Mouse (Mus musculus) limb, embryonic 11.5 days (tissue): ENCODE measurements around the gene Tpk1. TPM values are rescaled to one million over a fixed set of nuclear protein-coding genes. Genes with fewer than 3 reads are reported as not detected.

ENCODE experiments used
- ATAC-seq: fragments of 200-750 bp; cut with Nextera tagmentation; 2 replicates; pipeline ENCODE4 v1.8.0; 2017; ENCODE audit warnings: low read depth; ENCODE audit not compliant: insufficient number of reproducible peaks, low FRiP score, low TSS enrichment
- DNase-seq: peaks from one replicate; pipeline ENCODE4 v3.0.0-alpha.2; 2015; ENCODE audit warnings: low spot score
- H3K27ac ChIP-seq: fragments of 300-500 bp; sonication (generic); replicated peaks from 2 replicates; pipeline ENCODE4 v1.5.1; 2014; ENCODE audit warnings: low read depth, mild to moderate bottlenecking, low read length
- H3K27me3 ChIP-seq: fragments of 300-500 bp; sonication (generic); 2 replicates; pipeline ENCODE4 v1.6.1; 2014; ENCODE audit warnings: mild to moderate bottlenecking, low read length, mixed read lengths; ENCODE audit not compliant: control insufficient read depth, insufficient read depth
- H3K36me3 ChIP-seq: fragments of 300-500 bp; sonication (generic); 2 replicates; pipeline ENCODE4 v1.6.1; 2014; ENCODE audit warnings: mild to moderate bottlenecking, low read length, moderate library complexity, mixed read lengths; ENCODE audit not compliant: control insufficient read depth, insufficient read depth
- H3K4me1 ChIP-seq: fragments of 300-500 bp; sonication (generic); 2 replicates; pipeline ENCODE4 v1.6.1; 2014; ENCODE audit warnings: low read length, mixed read lengths; ENCODE audit not compliant: control insufficient read depth, insufficient read depth
- H3K4me2 ChIP-seq: fragments of 300-500 bp; sonication (generic); 2 replicates; pipeline ENCODE4 v1.6.1; 2014; ENCODE audit warnings: low read depth, mild to moderate bottlenecking, moderate library complexity; ENCODE audit not compliant: severe bottlenecking
- H3K4me3 ChIP-seq: fragments of 300-500 bp; sonication (generic); 2 replicates; pipeline ENCODE4 v1.5.1; 2014; ENCODE audit warnings: low read depth, low read length
- H3K9ac ChIP-seq: fragments of 300-500 bp; sonication (generic); 2 replicates; pipeline ENCODE4 v1.6.1; 2014; ENCODE audit warnings: mild to moderate bottlenecking, low read length
- H3K9me3 ChIP-seq: fragments of 300-500 bp; sonication (generic); 2 replicates; pipeline ENCODE4 v1.6.1; 2016; ENCODE audit warnings: low read length; ENCODE audit not compliant: control insufficient read depth
- WGBS: fragments of 180-500 bp; shearing (Covaris S2); extraction: QIAGEN DNeasy Blood & Tissue Kit; methylation state at CpG from one replicate; pipeline ENCODE4 v1.1.7; 2014; 5-methylcytosine and 5-hydroxymethylcytosine counted together
- polyA plus RNA-seq: library from polyadenylated mRNA; unstranded; fragments of >200 nt; fragmentation: Nextera tagmentation; extraction: Ambion mirVana; gene quantifications from 2 replicates; pipeline ENCODE4 v1.2.1, GENCODE M21; 2014

Tpk1 gene
- polyA plus RNA-seq, 1 experiment from 2014 or later = 7.3 TPM

DNA sequence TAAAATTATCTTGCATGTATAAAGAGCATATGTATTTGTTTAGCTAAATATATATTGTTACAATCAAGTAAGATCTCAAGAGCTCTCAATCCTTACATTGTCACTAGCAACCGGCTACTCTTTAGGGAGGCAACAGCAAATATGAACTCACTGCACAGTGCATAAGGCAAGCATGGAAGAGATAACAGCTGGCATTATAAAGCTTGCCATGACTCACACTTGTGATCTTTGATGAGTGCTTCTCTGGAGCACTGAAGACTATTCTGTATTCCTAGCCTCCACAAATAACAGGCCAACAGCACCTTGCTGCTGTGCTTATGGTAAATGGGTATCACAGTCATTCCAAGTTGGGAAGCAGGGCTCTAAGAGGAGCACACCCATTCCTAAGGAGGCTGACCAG, 98.2 kb downstream of the Tpk1 start:
- Histone ChIP-seq H3K4me3 (no peak overlapping the region), H3K4me1 (no peaks in the 10 kb centered on the region), H3K9me3 (no peaks in the 10 kb centered on the region), H3K4me2 (no peak overlapping the region), H3K36me3 (no peaks in the 10 kb centered on the region), H3K27me3 (no peaks in the 10 kb centered on the region), H3K27ac (no peak overlapping the region), H3K9ac (no peak overlapping the region)
- DNase-seq = no peak
- ATAC-seq = no peak
- WGBS = 85% methylated on average over 1 of the region's 1 CpGs

DNA sequence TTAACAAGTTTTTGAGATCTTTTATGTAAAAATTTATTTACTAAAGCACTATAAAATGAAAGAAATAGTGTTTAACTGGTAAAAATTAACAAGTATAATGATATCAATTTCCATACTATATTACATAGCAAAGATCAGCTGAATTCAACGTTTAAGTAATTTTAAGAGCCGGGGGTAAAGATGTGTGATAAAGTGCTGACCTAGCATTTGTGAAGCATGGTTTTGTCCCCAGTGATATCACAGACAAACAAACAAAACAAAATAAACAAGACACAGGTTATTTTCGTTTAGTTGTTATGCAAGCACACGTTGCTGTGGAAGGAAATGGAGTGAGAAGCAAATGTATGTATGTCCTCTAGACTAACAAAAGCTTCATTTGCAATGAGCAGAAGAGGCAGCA, 103.6 kb downstream of the Tpk1 start:
- Histone ChIP-seq H3K4me3 (no peak overlapping the region), H3K9me3 (no peaks in the 10 kb centered on the region), H3K4me2 (no peak overlapping the region), H3K27me3 (no peaks in the 10 kb centered on the region), H3K4me1 (no peaks in the 10 kb centered on the region), H3K36me3 (no peaks in the 10 kb centered on the region), H3K27ac (no peak overlapping the region), H3K9ac (no peak overlapping the region)
- WGBS = 88% methylated on average over 4 of the region's 4 CpGs
- ATAC-seq (no peak), DNase-seq (no peak)

DNA sequence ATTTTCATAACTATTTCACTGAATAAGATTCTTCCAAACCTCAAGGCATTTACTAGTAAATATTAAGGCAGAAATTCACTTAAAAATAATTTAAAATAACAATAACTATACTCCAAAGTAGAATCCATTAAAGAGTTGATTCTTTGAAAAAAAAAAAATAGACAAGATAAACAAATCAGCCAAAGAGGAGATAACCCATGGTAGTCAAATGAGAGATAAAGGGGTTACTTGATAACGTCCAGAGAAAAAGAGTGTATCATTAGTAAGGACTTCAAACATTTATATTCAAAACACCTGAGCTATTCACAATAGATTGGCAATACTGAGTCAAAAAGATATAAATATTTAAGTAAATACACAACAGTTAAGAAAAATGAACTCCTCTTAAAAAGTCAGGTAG, 114.7 kb downstream of the Tpk1 start:
- ATAC-seq (no peak), DNase-seq (no peak)
- Histone ChIP-seq H3K4me1 (no peaks in the 10 kb centered on the region), H3K4me2 (no peak overlapping the region), H3K9me3 (no peaks in the 10 kb centered on the region), H3K4me3 (no peak overlapping the region), H3K36me3 (no peaks in the 10 kb centered on the region), H3K27ac (no peak overlapping the region), H3K27me3 (no peaks in the 10 kb centered on the region), H3K9ac (no peak overlapping the region)
- WGBS = 78% methylated on average over 1 of the region's 1 CpGs

DNA sequence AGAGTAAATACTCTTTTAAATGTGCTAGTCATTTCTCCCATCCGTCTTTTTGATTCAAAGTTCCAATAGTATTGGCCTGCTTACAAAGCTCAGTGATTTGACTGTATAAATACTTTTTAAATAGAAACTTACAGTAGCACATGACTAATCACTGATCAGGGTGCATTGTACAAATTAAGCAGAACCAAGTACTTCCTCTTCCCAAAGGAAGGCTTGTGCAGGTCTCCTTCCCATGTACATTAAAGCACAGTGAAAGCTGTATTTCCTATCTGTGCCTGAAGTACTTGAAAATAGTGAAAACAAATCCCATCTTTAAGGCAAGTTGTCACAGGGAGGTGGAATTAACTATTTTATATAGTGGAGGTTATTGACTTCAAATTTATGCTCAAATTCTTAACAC, 119.5 kb downstream of the Tpk1 start:
- Histone ChIP-seq H3K27me3 (no peaks in the 10 kb centered on the region), H3K4me2 (no peak overlapping the region), H3K9me3 (no peaks in the 10 kb centered on the region), H3K4me3 (no peak overlapping the region), H3K9ac (no peak overlapping the region), H3K27ac (no peak overlapping the region), H3K36me3 (no peaks in the 10 kb centered on the region), H3K4me1 (no peaks in the 10 kb centered on the region)
- ATAC-seq (no peak), DNase-seq (no peak)
- WGBS = 84% methylated on average over 1 of the region's 1 CpGs

DNA sequence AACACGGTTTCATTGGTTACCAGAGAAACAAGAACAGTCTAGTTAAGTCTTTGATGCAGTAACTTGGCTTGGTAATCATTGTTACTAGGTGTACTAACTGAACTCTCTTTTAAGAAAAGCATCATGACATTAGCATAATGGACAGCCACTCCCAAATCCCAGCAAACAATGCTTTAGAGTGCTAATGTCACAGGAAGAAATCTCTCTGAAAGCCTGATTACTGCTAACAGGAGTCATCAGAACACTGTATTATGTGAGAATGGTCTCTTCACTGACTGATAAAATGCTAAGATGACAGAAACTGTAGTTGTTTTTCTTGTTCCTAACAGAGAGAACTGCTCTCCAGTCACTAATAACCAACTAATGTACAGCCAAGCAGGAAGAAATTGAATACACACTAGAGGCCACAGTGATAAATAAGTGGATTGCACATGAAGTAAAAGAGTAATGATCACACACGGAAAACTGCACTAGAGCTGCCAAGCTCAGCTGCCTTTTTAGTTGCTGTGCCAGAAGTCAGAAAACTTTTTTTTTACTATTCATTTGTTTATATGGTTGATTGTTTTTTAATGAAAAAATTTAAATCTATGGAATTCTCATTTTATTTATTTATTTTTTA, 128.7 kb downstream of the Tpk1 start:
- no peak overlapping the region for H3K4me3 ChIP-seq
- no peak overlapping the region for H3K4me2 ChIP-seq
- H3K36me3 ChIP-seq = no peaks in the 10 kb centered on the region
- H3K27ac ChIP-seq = no peak overlapping the region
- 87% methylated on average over 2 of the region's 2 CpGs for WGBS
- H3K9me3 ChIP-seq = no peaks in the 10 kb centered on the region
- ATAC-seq (no peak), DNase-seq (no peak)
- H3K4me1 ChIP-seq = no peaks in the 10 kb centered on the region
- H3K27me3 ChIP-seq = no peaks in the 10 kb centered on the region
- H3K9ac ChIP-seq = no peak overlapping the region

DNA sequence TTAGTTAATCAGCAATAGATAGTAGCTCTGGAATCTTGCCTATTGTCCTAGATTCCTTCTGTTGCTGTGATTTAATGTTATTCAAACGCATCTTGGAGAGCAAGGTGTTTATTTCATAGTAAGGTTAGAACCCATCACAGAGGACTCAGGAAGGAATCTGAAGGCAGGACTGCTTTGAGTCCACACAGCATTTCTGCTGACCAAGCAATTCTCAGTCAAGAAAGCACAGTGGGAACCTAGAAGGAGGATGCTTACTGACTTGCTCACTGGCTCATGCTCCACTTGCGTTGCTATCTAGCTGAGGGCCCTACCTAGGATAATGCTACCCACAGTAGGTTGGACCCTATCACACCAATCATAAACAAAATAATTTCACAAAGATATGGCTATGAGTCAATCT, 130.6 kb downstream of the Tpk1 start:
- H3K4me2 ChIP-seq = no peak overlapping the region
- H3K36me3 ChIP-seq = no peaks in the 10 kb centered on the region
- H3K4me1 ChIP-seq = no peaks in the 10 kb centered on the region
- H3K9ac ChIP-seq = no peak overlapping the region
- no peaks in the 10 kb centered on the region for H3K9me3 ChIP-seq
- no peak for ATAC-seq
- H3K27ac ChIP-seq = no peak overlapping the region
- no peaks in the 10 kb centered on the region for H3K27me3 ChIP-seq
- H3K4me3 ChIP-seq = no peak overlapping the region
- DNase-seq = no peak
- WGBS = 96% methylated on average over 2 of the region's 2 CpGs

DNA sequence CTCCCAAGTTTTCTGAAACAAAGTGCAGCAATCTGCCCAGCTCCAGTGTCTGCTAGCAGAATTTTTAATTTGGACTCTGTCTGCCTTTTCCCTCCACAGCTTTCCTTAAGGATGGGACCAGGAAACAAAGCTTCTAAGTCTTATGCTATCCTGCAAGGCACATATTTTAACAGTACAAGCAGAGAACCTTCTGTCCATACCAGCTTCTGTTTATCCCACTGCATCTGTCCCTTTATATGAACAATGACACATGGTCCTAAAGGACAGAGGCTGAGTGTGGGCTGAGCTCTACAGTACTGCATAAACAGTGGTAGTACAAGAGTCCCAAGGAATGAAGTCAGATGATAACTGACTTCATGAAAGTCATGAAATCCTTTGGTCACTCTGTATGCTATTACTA, 132.8 kb downstream of the Tpk1 start:
- no peak overlapping the region for H3K4me2 ChIP-seq
- no peaks in the 10 kb centered on the region for H3K9me3 ChIP-seq
- no peaks in the 10 kb centered on the region for H3K36me3 ChIP-seq
- no peak for ATAC-seq
- H3K4me3 ChIP-seq = no peak overlapping the region
- no peak overlapping the region for H3K27ac ChIP-seq
- H3K9ac ChIP-seq = no peak overlapping the region
- no peaks in the 10 kb centered on the region for H3K4me1 ChIP-seq
- no peaks in the 10 kb centered on the region for H3K27me3 ChIP-seq
- DNase-seq = no peak

DNA sequence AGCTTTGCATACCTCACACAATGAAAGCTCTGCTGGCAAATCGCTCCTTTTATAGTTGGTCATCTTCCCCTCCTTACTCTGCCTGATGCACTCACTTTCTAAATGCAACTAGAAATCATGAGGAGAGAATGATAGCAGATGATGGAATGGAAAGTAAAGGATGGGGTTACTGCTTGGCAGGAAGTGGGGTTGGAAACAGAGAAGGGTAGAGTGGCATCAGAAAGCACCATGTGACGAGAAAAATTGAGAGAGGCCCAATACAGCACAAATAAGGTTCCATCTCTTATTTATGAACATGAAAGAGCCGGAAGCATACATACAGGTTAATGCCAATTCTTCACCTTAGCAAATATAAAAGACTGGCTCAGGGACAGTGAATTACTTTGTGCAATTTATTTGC, 133.3 kb downstream of the Tpk1 start:
- H3K27ac ChIP-seq = no peak overlapping the region
- H3K9me3 ChIP-seq = no peaks in the 10 kb centered on the region
- DNase-seq (no peak), ATAC-seq (no peak)
- no peak overlapping the region for H3K9ac ChIP-seq
- H3K4me1 ChIP-seq = no peaks in the 10 kb centered on the region
- H3K27me3 ChIP-seq = no peaks in the 10 kb centered on the region
- H3K4me3 ChIP-seq = no peak overlapping the region
- H3K4me2 ChIP-seq = no peak overlapping the region
- WGBS = 88% methylated on average over 3 of the region's 3 CpGs
- no peaks in the 10 kb centered on the region for H3K36me3 ChIP-seq

DNA sequence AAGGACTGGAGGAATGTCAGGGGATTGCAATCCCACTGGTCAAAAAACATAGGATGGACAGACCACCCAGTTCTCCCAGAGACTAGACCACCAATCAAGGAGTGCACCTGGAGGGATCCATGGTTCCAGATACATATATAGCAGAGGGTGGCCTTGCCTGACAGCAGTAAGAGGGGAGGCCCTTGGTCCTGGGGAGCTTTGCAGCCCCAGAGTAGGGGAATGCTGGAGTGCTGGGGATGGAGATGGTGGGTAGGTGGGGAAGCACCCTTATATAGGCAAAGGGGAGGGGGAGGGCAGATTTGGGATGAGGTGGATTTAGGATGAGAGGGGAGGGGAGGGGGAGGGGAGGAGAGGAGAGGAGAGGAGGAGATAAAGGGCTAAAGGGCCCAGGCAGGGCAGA, 134.1 kb downstream of the Tpk1 start:
- no peaks in the 10 kb centered on the region for H3K27me3 ChIP-seq
- no peak overlapping the region for H3K9ac ChIP-seq
- no peak overlapping the region for H3K4me2 ChIP-seq
- no peaks in the 10 kb centered on the region for H3K4me1 ChIP-seq
- DNase-seq (no peak), ATAC-seq (no peak)
- no peak overlapping the region for H3K27ac ChIP-seq
- no peaks in the 10 kb centered on the region for H3K36me3 ChIP-seq
- H3K9me3 ChIP-seq = no peaks in the 10 kb centered on the region
- no peak overlapping the region for H3K4me3 ChIP-seq
